Mouse (Mus musculus) splenic B cell, adult 2 months (primary cell): Measurements from ENCODE around the gene Has1.

Source experiments
- DNase-seq: peaks from one replicate; pipeline ENCODE4 v3.0.0-alpha.2; 2011; ENCODE audit warnings: low read depth, low spot score
- H3K27me3 ChIP-seq: 2 replicates; pipeline ENCODE4 v1.6.1; 2012; ENCODE audit warnings: mild to moderate bottlenecking, low read length, moderate library complexity, mixed read lengths; ENCODE audit not compliant: control insufficient read depth, poor library complexity, insufficient read depth, severe bottlenecking
- H3K36me3 ChIP-seq: 2 replicates; pipeline ENCODE4 v1.6.1; 2012; ENCODE audit warnings: mild to moderate bottlenecking, low read length, moderate library complexity, mixed read lengths; ENCODE audit not compliant: control insufficient read depth, poor library complexity, insufficient read depth, severe bottlenecking

The Has1 gene

GRCm38 (mm10) chr17:17830731-17831130, 24.3 kb downstream of the Has1 start:
- H3K36me3 ChIP-seq, result no peaks in the 10 kb centered on the region
- peaks cover 6% of the 10 kb centered on the region; the same call in 1 of the 2 replicates for H3K27me3 ChIP-seq
- no peak for DNase-seq

GRCm38 (mm10) chr17:17829816-17830535, 25.0 kb downstream of the Has1 start:
- no peak for DNase-seq
- Histone ChIP-seq H3K36me3 (no peaks in the 10 kb centered on the region), H3K27me3 (peaks cover 6% of the 10 kb centered on the region; the same call in 1 of the 2 replicates)

GRCm38 (mm10) chr17:17829052-17829785, 25.8 kb downstream of the Has1 start:
- no peak for DNase-seq
- H3K27me3 ChIP-seq, result peaks cover 6% of the 10 kb centered on the region; the same call in 1 of the 2 replicates
- H3K36me3 ChIP-seq, result no peaks in the 10 kb centered on the region

GRCm38 (mm10) chr17:17828191-17828981, 26.6 kb downstream of the Has1 start:
- Histone ChIP-seq H3K36me3 (no peaks in the 10 kb centered on the region), H3K27me3 (peaks cover 6% of the 10 kb centered on the region; the same call in 1 of the 2 replicates)
- DNase-seq, result no peak

- no peak for DNase-seq
- Histone ChIP-seq H3K27me3 (peaks cover 6% of the 10 kb centered on the region; the same call in 1 of the 2 replicates), H3K36me3 (no peaks in the 10 kb centered on the region)
Observed at GRCm38 (mm10) chr17:17827658-17828190, 27.3 kb downstream of the Has1 start.

GRCm38 (mm10) chr17:17826751-17827657, 28.0 kb downstream of the Has1 start, which contains the start of gene Spaca6:
TSS of gene Spaca6 (plus strand) at chr17:17827158.
- no peaks in the 10 kb centered on the region for H3K36me3 ChIP-seq
- DNase-seq, result no peak
- H3K27me3 ChIP-seq, result peaks cover 6% of the 10 kb centered on the region; the same call in 1 of the 2 replicates

GRCm38 (mm10) chr17:17825921-17826591, 28.9 kb downstream of the Has1 start:
- no peaks in the 10 kb centered on the region for H3K36me3 ChIP-seq
- DNase-seq, result no peak
- H3K27me3 ChIP-seq, result peaks cover 6% of the 10 kb centered on the region; the same call in 1 of the 2 replicates

GRCm38 (mm10) chr17:17823612-17824336, 31.2 kb downstream of the Has1 start:
- peaks cover 3% of the 10 kb centered on the region; the same call in 1 of the 2 replicates for H3K27me3 ChIP-seq
- DNase-seq, result no peak
- no peaks in the 10 kb centered on the region for H3K36me3 ChIP-seq

GRCm38 (mm10) chr17:17795527-17795926, 59.5 kb downstream of the Has1 start:
- H3K36me3 ChIP-seq, result no peaks in the 10 kb centered on the region
- no peak for DNase-seq
- H3K27me3 ChIP-seq, result no peaks in the 10 kb centered on the region; the same call in 1 of the 2 replicates
